Mouse (Mus musculus): ENCODE measurements around the gene Rras.
A peak's percentile ranks its signal among the peaks of the same experiment; 100 is the strongest.

The Rras gene

DNA sequence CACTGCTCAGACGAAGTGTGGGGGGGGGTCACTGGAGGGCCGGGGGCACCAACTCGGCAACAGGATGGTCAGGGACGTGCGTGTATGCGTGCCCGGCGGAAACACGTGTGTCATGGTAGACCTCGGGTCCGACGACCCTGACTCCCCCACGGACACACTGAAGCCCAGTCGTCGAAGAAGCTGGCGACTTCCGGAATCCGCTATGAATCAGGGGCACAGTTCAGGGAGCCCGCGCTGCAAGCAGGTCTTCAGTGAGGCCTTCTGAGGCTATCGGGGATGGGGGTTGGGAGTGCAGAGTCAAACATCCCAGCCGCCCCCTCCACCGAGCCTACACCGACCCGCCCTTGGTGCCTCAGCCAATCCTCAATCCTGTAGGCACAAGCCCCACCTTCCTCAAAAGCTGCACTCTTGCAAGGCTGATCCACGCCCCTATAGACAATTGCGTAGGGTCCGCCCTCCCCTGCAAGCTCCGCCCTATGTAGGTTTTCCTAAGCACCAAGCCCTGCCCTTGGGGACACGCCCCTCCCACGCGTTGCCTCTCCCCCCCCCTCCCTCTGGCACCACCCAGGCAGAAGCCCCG, 36.3 kb downstream of the Rras start:
- DNase-seq = peak; percentile 99

- no peak for DNase-seq
Measured at GRCm38 (mm10) chr7:45056329-45056971, 38.7 kb downstream of the Rras start.

DNA sequence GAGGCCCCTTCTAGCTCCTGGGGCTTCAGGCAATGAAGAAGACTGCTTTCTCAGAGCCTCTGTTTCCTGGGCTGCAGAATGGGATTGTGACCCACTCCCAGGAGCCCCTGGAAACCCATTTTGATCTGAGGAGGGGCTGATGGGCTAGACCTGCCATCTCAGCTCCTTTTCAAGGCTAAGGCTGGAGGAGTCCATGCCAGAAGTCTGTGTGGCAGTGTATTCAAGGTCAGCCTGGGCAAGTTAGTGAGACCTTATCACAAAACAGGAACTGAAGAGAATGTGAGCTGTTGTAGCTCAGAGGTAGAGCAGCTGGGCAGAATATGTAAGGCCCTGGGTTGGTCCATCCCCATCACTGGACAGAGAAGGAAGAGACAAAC, 39.2 kb downstream of the Rras start:
- no peak for DNase-seq

DNA sequence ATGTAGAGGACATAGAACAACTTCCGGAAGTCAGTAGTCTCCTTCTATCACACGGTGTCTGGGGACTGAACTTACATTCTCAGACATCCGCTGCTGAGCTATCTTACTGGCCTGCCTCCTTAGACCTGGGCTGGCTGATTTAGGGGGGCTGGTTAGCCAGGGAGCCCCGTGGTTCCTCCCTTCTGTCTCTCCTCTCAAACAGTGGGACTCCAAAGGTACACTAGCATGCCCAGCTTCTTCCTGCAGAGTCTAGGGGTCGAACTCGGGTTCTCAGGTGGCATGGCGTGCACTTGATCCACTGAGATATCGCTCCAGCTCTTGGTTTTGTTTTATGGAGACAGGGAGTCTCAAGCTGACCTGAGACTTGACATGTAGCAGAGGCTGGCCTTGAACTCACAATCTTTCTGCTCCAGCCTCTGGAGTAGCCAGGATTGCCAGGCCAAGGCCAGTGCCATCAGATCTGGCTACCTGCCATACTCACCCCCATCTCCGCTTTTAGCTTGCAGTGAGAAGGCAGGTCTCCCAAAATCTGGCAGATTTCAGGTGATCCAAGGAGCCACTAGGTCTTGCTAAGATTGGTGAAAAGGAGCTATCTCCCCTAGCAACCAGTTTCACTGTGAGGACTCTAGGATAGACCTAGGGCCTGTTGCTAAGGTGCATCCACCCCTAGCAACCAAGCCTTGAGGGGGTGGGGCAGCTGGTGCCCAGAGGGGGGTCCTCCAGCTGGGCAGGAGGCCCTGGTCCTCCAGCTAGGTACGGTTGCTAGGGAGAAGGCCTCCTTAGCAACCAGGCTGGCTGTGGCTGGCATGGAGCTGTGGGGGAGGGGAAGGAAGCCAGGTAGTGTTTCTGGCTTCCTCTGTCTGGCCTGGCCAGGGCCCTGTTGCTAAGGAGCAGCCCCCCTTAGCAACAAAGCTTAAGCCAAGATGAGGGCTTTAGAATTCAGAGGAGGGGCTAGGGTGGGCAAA, 41.1 kb downstream of the Rras start:
- DNase-seq = no peak

DNA sequence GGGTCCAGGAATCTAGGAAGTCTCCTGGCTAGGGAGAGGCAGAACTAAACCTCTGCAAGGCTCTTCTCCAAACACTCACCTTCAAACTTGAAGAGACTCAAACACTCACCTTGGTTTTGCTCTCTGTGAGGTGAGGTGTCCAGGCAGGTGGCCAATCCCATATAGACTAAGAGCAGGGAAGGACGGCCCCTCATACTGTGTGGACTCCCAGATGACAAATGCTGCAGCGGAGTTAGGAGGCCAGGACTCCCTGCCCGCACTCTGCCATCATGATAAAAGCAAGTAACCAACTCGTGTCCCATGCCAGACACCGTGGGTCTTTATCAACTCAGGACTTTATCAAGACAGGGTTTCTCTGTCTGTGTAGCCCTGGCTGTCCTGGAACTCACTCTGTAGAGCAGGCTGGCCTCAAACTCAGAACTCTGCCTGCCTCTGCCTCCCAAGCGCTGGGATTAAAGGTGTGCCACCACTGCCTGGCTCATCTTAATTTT, 42.9 kb downstream of the Rras start:
- DNase-seq = no peak

- DNase-seq = peak; percentile 74
Measured at GRCm38 (mm10) chr7:45061532-45062075, 43.8 kb downstream of the Rras start.

DNA sequence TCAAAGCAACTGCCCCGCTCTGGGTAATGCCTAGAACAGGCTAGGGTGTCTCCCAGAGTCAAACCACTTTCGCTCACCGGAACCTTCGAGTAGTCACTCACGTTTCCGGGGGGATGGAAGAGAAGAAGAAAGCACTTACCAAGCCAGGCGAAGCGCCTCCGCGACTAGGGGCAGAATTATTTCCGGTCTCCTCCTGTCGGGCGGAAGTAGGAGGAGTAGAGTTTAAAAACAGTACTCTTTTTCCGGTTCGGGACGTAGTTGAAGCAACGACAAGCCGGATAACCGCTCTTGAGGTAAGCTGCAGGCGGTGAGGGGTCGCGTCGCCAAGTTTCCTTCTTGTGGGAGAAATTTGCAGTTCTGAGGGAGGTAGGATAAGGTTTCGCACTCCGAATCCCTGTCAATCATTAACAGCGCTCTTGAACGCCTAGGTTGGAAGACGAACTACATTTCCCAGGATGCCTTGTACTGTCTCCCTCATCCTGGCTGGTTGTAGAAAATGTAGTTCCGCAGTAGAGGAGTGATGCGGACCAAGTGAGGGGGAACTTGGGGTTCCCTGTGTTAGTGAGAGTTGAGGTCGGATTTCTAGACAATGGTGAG, 44.6 kb downstream of the Rras start, which contains the start of the genes Nosip and Prrg2:
Gene Nosip, plus strand, starts transcription at position 191 of the 597 bp plus-strand sequence.
Gene Prrg2, minus strand, starts transcription at position 439 of the 597 bp plus-strand sequence.
- DNase-seq = peak; percentile 97

- DNase-seq = no peak
Measured at GRCm38 (mm10) chr7:45067190-45067999, 49.6 kb downstream of the Rras start.

DNA sequence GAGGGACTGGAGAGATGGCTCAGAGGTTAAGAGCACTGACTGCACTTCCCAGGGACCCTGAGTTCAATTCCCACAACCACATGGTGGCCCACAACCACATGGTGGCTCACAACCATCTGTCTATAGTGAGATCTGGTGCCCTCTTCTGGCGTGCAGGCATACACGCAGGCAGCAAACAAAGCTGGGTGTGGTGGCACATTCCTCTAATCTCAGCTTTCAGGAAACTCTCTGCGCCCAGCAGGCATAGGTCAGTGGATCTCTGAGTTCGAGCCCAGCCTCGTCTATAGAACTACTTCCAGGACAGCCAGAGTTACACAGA, 50.2 kb downstream of the Rras start:
- peak; percentile 76 for DNase-seq

DNA sequence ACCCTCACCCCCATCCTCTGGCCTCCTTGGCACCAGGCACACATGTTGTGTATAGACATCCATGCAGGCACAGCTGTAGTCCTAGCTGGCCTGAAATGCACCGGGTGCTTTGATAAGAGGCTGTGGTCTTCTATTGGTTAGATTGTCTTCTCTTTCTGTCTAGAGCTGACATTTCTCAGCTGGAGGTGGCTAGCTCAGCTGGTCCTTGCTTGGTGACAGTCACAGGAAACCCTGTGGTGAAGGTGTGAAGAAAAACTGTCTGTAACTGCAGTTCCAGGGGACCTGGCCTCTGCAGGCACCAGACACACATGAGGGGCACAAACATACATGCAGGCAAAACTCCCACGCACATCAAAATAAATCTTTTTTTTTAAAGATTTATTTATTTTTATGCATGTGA, 51.9 kb downstream of the Rras start:
- no peak for DNase-seq

Data from lung, postnatal 36 days (tissue).